In the genomic region with DNA sequence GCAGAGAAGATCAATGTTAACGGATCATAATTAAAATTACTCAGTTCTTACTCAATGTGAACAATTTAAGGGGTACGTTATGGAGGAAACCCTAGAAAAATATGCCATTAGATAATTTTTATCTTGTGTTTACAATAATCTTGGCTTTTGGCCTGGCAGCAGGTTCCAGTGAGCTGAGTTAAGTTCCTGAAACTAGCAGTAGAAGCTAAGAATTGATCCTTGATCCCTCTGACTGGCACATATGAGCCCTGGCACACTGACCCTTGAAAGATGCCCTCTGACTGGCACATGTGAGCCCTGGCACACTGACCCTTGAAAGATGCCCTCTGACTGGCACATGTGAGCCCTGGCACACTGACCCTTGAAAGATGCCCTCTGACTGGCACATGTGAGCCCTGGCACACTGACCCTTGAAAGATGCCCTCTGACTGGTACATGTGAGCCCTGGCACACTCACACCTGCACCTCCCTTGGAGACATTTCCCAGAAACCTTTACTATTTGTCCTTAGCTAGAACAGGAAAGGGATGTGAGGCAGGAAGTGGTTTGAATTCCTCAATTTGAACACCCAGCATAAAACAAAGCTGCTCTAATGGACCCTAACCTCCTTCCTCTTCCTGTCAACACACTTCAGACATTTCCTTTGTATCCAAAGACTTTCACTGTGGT, we compare ENCODE assay signal across 15 mouse cellular contexts. TPM values are rescaled to one million over a fixed set of nuclear protein-coding genes. Genes with fewer than 3 reads are reported as not detected.
A peak's percentile ranks its signal among the peaks of the same experiment; 100 is the strongest.
DNase-seq lines count a peak whose midpoint lies in the region; ATAC-seq and TF ChIP-seq lines count a peak whose summit lies in the region.
"Had no signal": no experiment of that assay in that cellular context is flagged by ENCODE, and none has a peak within 500 bp of the region (broad histone marks: within the 10 kb centered on the region; RNA-seq: fewer than 3 reads in every experiment).

No protein-coding gene starts in this region.

- H3K27ac ChIP-seq in gastrocnemius, adult 2 months: peak overlapping the region; percentile 75
- peak overlapping the region; percentile 58 for H3K27ac ChIP-seq in liver, adult 2 months (replicated peaks; ENCODE audit: insufficient read depth, low read depth, low read length)
- H3K27ac ChIP-seq: limb, embryonic 15.5 days had no signal

- H3K27me3 ChIP-seq in liver, adult 2 months (ENCODE audit: control insufficient read depth, insufficient read depth, low read length): no peaks in the 10 kb centered on the region
- H3K27me3 ChIP-seq: limb, embryonic 15.5 days; Patski had no signal

- no peaks in the 10 kb centered on the region for H3K79me2 ChIP-seq in liver, adult 2 months (ENCODE audit: control insufficient read depth, insufficient read depth, low read length)

- DNase-seq in gastrocnemius, adult 2 months: no peak
- DNase-seq in gastrocnemius, postnatal 14 days: no peak
- DNase-seq in liver, adult 2 months (ENCODE audit: extremely low read depth, low read depth, low spot score): peak; percentile 92
- DNase-seq in liver: no peak
- DNase-seq in mesoderm, embryonic 11.5 days (ENCODE audit: low read depth, low spot score): peak; percentile 6
- no peak for DNase-seq in cerebellum, adult 11-12 months
- DNase-seq in urinary bladder, postnatal 25 days (ENCODE audit: low spot score): no peak
- DNase-seq: retina, postnatal 1 day had no signal

- WGBS in liver, adult 2 months: 18% methylated on average over 2 of the region's 2 CpGs

- no peaks in the 10 kb centered on the region for H3K36me3 ChIP-seq in liver, adult 2 months (ENCODE audit: control insufficient read depth, insufficient read depth, low read length)
- H3K36me3 ChIP-seq: limb, embryonic 15.5 days had no signal

- intact Hi-C loops in gastrocnemius, adult 2 months (cut with DNase I): no loop called here
- intact Hi-C loops in gastrocnemius, postnatal 14 days (cut with DNase I; ENCODE audit: low total_unique reads): no loop called here

- ATAC-seq in inflammation-experienced regulatory T-cells, adult 6 months: peak; percentile 69
- ATAC-seq: Patski had no signal

- peaks cover 6% of the 10 kb centered on the region; the same call in 1 of the 2 replicates for H3K4me1 ChIP-seq in liver, adult 2 months (ENCODE audit: control insufficient read depth, insufficient read depth, low read length)
- H3K4me1 ChIP-seq: limb, embryonic 15.5 days had no signal

- H3K9ac ChIP-seq in liver, adult 2 months (ENCODE audit: low read depth, low read length): no peak overlapping the region
- H3K9ac ChIP-seq: limb, embryonic 15.5 days had no signal

- TF ChIP-seq CTCF in gastrocnemius, adult 2 months (IDR thresholded peaks at IDR 0.05): no peak
- no peak for TF ChIP-seq CTCF in liver, adult 2 months (IDR thresholded peaks at IDR 0.05; ENCODE audit: low read depth, low read length)

- no peak for TF ChIP-seq POLR2A in liver, adult 2 months (IDR thresholded peaks at IDR 0.05; ENCODE audit: extremely low read depth, insufficient read depth, low read length)

- no peak overlapping the region for H3K4me3 ChIP-seq in gastrocnemius, adult 2 months
- H3K4me3 ChIP-seq in liver, adult 2 months (ENCODE audit: insufficient read depth, low read depth, low read length): no peak overlapping the region
- H3K4me3 ChIP-seq: limb, embryonic 15.5 days had no signal

RNA-seq across cellular contexts. Expression of gene Rnase10, which starts 9.4 kb away (rescaled TPM):
- not detected for total RNA-seq in gastrocnemius, adult 2 months (2021)
- not detected for total RNA-seq in gastrocnemius, postnatal 14 days (2021)
- 0.09 TPM in 1 of 2 replicates, not detected in the other for total RNA-seq in liver, adult 2 months (2014; rRNA removed)
- polyA plus RNA-seq in liver, adult 2 months (2012; rRNA removed): 0.09 and 0.11 TPM in 2 replicates
- polyA plus RNA-seq in inflammation-experienced regulatory T-cells, adult 6 months (2017; shearing (Covaris generic)): not detected
- total RNA-seq: monocyte, adult 5-6 weeks had no signal
- polyA plus RNA-seq: brain, embryonic 14.5 days; forebrain, embryonic 11.5 days; Patski had no signal

RNA-seq across cellular contexts. Expression of gene Pnp2, which starts 42.3 kb away (rescaled TPM):
- under 1 TPM in 1 of 2 experiments, not detected in 1; 0.47 TPM for total RNA-seq in gastrocnemius, adult 2 months (2021)
- under 1 TPM; 0.29 to 0.49 TPM for total RNA-seq in gastrocnemius, postnatal 14 days (2021)
- 0.81 and 1.1 TPM in 2 replicates for total RNA-seq in liver, adult 2 months (2014; rRNA removed)
- polyA plus RNA-seq in liver, adult 2 months (2012; rRNA removed): 0.16 TPM in 1 of 2 replicates, not detected in the other
- polyA plus RNA-seq in inflammation-experienced regulatory T-cells, adult 6 months (2017; shearing (Covaris generic)): 1 to 10 TPM in 2 of 3 experiments, under 1 TPM in 1; 0.92 to 2.8 (median 1.5) TPM

RNA-seq across cellular contexts. Expression of gene Rnase9, which starts 43.5 kb away (rescaled TPM):
- not detected for total RNA-seq in gastrocnemius, adult 2 months (2021)
- not detected for total RNA-seq in gastrocnemius, postnatal 14 days (2021)
- not detected in 2 replicates for total RNA-seq in liver, adult 2 months (2014; rRNA removed)
- not detected in 2 replicates for polyA plus RNA-seq in liver, adult 2 months (2012; rRNA removed)
- not detected for polyA plus RNA-seq in inflammation-experienced regulatory T-cells, adult 6 months (2017; shearing (Covaris generic))
- total RNA-seq: monocyte, adult 5-6 weeks had no signal
- polyA plus RNA-seq: brain, embryonic 14.5 days; forebrain, embryonic 11.5 days; limb, embryonic 15.5 days; Patski; testis, adult 2 months had no signal

RNA-seq across cellular contexts. Expression of gene Rnase11, which starts 51.8 kb away (rescaled TPM):
- not detected for total RNA-seq in gastrocnemius, adult 2 months (2021)
- not detected for total RNA-seq in gastrocnemius, postnatal 14 days (2021)
- total RNA-seq in liver, adult 2 months (2014; rRNA removed): not detected in 2 replicates
- not detected in 2 replicates for polyA plus RNA-seq in liver, adult 2 months (2012; rRNA removed)
- not detected for polyA plus RNA-seq in inflammation-experienced regulatory T-cells, adult 6 months (2017; shearing (Covaris generic))
- total RNA-seq: monocyte, adult 5-6 weeks had no signal
- polyA plus RNA-seq: brain, embryonic 14.5 days; forebrain, embryonic 11.5 days; limb, embryonic 15.5 days; Patski had no signal

RNA-seq across cellular contexts. Expression of gene Gm49342, which starts 53.8 kb away (rescaled TPM):
- 1 to 10 TPM; 2.9 to 7.8 TPM for total RNA-seq in gastrocnemius, adult 2 months (2021)
- total RNA-seq in gastrocnemius, postnatal 14 days (2021): 1 to 10 TPM; 4.6 to 6.6 TPM
- 51.7 and 94.7 TPM in 2 replicates for total RNA-seq in liver, adult 2 months (2014; rRNA removed)
- polyA plus RNA-seq in liver, adult 2 months (2012; rRNA removed): 45.7 and 80.3 TPM in 2 replicates
- 1 to 10 TPM in 2 of 3 experiments, not detected in 1; 5.9 to 7.5 TPM for polyA plus RNA-seq in inflammation-experienced regulatory T-cells, adult 6 months (2017; shearing (Covaris generic))
- polyA plus RNA-seq: forebrain, embryonic 11.5 days; limb, embryonic 15.5 days had no signal

Comparison
In these comparisons a context has a peak if more than half of its experiments do, and no peak if none do; other contexts are left out.
1. DNase-seq: peak in liver, adult 2 months (single experiment) and mesoderm, embryonic 11.5 days (single experiment); none in gastrocnemius, adult 2 months (single experiment), gastrocnemius, postnatal 14 days (single experiment), liver (single experiment), cerebellum, adult 11-12 months (single experiment) and urinary bladder, postnatal 25 days (single experiment).